Mouse (Mus musculus): ENCODE data around the gene Ndufa11.

Gene Ndufa11

DNA sequence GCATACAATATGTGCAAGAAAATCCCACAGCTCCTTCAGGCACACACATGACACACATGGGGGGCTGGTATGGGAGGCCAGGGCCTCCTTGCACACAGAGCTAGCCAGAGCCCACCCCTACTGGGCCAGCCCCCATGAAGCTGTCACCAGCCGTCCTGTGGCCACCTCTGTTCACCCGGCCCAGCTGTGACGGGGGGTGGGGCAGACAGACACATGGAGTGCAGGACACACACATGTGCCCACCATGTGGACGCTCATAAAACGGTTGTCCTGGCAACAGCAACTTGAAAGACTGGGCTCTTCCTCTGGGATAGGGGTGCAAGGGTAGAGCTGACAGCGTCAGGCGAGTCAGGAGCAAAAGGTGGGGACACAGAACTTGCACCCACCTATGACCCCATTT lies 41.7 kb downstream of the Ndufa11 start:
- DNase-seq (ENCODE audit: low read depth, low spot score), result no peak

DNA sequence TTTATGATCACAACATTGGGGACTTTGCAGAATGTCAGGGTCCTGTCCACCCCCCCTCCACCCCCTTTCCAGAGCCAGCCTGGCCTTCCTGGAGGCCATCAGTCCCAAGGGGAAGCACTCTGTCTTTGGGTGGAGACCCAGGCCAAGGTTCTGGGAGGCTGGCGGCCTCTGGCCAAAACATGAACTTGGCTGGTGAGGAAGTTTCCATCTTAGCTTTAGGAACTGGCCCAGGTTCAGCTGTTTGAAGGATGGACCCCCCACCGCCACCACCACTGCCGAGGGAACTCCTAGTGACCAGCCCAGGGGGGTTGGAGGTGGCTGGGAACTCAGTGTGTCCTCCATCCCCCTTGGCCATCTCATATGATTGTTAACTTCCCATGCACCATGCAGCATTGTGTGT lies 43.5 kb downstream of the Ndufa11 start:
- no peak for DNase-seq (ENCODE audit: low read depth, low spot score)

- peak; percentile 90 for DNase-seq (ENCODE audit: low read depth, low spot score)
These were observed 44.4 kb downstream of the Ndufa11 start for GRCm38 (mm10) chr17:56761991-56762410.

DNA sequence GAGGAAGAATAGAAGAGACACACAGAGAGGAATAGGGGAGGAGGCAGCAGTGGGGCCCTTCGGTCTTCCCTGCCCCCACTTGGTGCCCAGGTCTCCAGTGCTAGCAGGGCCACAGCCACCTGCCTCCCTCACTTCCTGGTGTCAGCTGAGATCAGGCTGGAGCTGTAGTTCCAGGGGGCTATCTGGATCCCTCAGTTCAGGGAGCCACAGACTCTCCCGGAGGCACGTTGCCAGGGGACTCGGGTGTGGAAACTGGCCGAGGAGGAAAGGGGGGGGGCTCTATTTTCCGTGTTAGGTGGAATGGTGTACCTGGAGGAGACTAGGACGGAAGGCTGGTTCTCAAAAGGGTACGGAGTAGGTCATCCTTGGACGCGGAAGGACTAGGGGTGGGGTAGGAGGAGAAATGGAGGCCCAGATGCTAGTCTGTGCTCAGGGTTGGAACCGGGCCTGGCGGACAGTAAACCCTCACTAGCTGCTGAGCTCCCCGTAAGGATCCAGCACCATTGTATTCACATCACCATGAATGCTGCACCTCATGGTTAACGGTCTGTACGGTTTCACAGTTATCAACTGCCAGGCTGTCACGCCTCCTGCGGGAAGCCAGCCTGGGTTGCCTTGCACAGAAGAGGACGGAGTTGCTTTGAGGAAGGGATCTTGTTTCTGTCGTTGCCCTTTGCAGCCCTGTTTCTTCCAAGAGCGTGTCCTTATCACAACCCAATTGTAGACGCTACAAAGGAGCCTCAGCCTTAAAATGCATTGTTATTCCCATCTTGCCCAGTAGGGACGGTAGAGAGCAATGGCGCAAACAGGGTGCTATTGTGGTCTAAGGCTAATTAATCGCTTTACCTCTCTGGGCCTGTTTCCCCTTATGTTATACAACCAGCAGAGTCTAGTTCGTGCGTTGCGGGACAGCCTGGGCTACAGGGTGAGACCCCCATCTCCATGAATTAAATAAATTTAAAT lies 45.5 kb downstream of the Ndufa11 start:
- DNase-seq (ENCODE audit: low read depth, low spot score), result peak; percentile 61

DNA sequence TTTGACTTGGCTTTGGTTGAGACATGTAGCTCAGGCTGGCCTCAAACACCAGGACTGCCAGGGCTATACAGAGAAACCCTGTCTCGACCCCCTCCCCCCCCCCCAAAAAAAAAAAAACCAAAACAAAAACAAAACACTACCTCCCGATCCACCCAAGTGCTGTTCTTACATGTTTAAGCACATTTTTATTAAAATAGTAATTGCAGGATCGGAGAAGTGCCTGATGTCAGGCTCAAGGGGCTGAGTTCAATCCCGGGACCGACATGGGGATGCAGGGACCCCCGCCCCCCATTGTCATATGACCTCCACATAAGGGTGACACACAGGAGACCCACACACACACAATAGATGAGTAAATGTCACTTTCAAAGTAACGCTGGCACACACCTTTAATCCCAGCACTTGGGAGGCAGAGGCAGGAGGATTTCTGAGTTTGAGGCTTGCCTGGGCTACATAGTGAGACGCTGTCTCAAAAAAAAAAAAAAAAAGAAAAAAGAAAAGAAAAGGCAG lies 46.2 kb downstream of the Ndufa11 start:
- DNase-seq (ENCODE audit: low read depth, low spot score), result no peak

DNA sequence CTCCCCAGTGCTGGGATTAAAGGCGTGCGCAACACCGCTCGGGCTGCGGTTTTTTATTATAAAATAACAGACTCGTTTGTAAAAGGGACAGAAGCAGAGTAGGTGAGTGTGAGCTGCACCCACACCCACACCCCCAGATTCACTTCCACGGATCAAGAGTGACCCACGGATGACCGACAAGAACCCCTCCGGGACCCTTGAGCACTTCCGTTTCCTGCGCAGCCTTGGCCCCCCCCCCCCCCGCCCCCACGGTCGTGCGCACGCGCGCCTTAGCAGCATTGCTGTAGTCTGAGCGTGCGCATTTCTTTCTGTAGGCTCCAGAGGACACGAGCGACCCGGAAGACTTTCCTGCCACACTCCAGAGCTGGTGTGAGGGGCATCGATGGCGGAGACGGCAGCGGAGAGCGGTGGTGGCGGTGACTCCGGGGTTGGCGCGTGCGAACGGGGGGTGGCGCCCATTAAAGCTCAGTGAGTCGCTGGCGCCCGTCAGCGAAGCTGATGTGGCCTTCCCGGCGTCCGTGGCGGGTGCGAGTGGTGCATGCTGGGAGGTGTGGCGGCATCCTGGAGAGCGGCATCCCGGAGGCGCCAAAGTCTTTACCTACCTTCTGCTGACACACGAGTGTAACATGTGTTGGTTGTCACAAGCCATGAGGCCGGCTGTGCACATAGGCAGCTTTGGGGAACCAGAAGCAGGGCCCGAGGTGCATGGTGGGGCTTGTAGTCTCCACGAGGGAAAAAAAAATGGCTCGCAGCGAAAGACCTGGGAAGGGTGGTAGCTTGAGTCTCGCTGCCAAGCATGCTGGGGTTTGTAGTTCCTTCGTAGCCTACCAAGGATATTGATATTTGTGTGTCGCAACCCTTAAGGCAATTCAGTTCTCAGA lies 47.1 kb downstream of the Ndufa11 start, which contains the start of gene Dus3l:
Gene Dus3l, plus strand, starts transcription at position 284 of the 881 bp plus-strand sequence.
- peak; percentile 77 for DNase-seq (ENCODE audit: low read depth, low spot score)

GRCm38 (mm10) chr17:56765431-56765830 lies 47.9 kb downstream of the Ndufa11 start:
- no peak for DNase-seq (ENCODE audit: low read depth, low spot score)

- DNase-seq (ENCODE audit: low read depth, low spot score), result no peak
These were observed 49.3 kb downstream of the Ndufa11 start for GRCm38 (mm10) chr17:56766631-56767405.

DNA sequence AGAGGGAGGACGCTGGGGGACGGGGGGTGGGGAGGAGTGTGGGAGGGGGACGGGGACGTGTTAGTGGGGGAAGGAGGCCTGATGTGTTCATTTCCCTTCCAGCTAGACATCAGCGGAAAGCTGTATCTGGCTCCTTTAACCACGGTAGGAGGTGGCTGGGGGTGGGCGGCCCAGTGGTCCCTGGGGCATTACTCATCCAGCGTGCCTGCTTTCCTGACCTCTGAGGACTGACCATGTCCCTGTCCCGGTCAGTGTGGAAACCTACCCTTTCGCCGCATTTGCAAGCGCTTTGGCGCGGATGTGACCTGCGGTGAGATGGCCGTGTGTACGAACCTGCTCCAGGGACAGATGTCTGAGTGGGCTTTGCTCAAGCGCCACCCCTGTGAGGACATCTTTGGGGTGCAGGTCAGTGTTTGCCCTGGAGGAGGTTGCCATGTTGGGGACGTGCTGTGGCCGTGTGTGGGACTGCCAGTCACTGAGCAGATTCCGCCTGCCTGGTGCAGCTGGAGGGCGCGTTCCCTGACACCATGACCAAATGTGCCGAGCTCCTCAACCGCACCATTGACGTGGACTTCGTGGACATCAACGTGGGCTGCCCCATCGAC lies 50.1 kb downstream of the Ndufa11 start:
- DNase-seq (ENCODE audit: low read depth, low spot score), result no peak

GRCm38 (mm10) chr17:56768941-56769340 lies 51.4 kb downstream of the Ndufa11 start:
- no peak for DNase-seq (ENCODE audit: low read depth, low spot score)

- no peak for DNase-seq (ENCODE audit: low read depth, low spot score)
These were observed 52.4 kb downstream of the Ndufa11 start, which contains the start of gene Prr22 for GRCm38 (mm10) chr17:56769950-56770349. Prr22 (plus strand) TSS chr17:56770250.
